Mouse (Mus musculus): ENCODE results near the gene Zic2.

DNA sequence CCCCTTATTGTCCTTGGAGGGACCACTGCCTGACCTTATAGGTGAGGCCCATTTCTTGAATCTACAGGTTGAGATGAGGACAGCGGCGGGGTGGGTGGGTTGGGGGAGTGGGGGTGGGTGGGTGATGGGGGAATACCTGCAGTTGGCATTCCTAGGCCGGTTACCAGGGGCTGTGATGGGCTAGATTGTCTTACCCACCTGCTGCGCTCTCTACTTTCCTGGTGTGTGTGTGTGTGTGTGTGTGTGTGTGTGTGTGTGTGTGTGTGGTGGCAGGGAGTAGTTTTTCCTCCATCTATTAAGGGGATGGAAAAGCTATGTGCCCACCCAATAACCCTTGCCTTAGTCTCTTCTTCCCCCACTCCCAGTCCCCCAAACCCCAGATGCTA lies 9.2 kb downstream of the Zic2 start:
- no peak for TF ChIP-seq CTCF (IDR thresholded peaks at IDR 0.05; ENCODE audit: extremely low read depth, insufficient read depth, insufficient read length, insufficient replicate concordance)
- no peak for TF ChIP-seq POLR2A (IDR thresholded peaks at IDR 0.05; ENCODE audit: low read depth, low read length)
